Mouse (Mus musculus): ENCODE data around the gene Homez.

Homez gene

DNA sequence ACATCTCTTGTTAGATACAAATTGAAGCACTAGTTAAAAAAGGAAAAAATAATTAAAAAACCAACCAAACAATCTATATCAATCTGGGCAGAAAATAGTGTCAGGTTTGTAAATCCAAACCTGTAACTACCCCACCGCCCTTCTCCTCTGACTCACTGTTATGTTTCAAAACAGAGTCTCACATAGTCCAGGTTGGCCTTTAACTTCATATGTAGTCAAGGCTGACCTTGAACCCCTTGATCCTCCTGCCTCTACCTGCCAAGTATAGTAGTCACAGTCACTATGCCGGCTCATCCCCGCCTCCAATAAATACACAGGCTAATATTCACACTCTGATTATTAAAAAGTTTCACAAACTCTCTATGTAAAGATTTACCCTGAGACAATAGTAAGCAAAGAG, 15.0 kb downstream of the Homez start:
- no peak for TF ChIP-seq GATA4 (IDR thresholded peaks at IDR 0.05; ENCODE audit: insufficient replicate concordance, low read length)

DNA sequence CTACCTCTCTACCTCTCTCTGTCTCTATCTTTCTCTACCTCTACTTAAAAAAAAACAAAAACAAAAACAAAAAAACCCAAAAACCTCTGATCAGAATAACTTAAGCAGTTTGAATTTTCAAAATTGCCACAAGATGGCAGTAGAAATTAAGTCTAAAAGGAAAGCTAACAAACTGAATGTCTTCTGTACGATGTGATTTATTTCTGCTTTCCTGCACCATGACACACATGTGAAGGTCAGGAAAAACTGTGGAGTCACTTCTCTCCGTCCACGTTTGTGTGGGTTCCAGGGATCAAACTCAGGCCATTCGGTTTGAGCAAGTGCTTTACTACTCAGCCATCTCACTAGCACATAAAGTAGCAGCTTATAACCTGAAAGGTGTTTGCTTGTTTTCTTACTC, 27.3 kb downstream of the Homez start:
- TF ChIP-seq GATA4 (IDR thresholded peaks at IDR 0.05; ENCODE audit: insufficient replicate concordance, low read length): no peak

DNA sequence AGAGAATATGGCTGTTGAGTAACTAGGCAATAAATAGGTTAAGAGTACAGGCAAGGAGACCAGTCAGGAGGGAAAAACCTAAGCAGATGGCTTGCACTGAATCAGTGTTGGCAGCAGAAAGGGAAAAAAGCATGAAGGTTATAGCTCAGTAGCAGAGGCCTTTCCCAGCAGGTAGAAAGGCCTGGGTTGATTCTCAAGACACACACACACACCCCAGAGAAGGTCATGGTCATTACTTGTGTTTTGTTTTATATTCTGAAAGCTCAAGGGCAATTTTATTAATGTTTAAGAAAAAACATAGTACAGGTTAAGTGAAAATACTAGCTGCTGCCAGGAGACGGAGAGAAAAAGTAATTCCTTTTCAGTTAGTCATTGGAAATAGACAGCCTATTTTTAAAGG, 47.0 kb downstream of the Homez start:
- no peak for TF ChIP-seq GATA4 (IDR thresholded peaks at IDR 0.05; ENCODE audit: insufficient replicate concordance, low read length)

DNA sequence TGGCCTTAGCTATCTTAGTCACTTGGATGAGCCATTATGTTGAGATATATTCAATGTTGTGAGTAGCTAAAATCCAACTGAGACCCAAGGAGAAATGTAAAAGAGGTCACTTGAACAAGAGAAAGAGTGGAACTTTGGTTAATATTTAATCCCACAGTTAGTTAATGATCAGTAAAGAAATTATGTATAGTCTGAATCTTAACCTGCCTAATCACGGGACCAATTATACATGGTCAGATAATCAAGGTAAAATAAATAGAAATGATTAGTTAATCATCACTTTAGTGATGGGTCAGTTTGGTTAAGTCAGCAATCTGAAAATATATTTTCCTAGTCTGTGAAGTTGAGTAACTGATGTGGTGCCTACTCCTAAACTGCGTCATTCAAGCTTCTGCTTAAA, 48.5 kb downstream of the Homez start:
- no peak for TF ChIP-seq GATA4 (IDR thresholded peaks at IDR 0.05; ENCODE audit: insufficient replicate concordance, low read length)

DNA sequence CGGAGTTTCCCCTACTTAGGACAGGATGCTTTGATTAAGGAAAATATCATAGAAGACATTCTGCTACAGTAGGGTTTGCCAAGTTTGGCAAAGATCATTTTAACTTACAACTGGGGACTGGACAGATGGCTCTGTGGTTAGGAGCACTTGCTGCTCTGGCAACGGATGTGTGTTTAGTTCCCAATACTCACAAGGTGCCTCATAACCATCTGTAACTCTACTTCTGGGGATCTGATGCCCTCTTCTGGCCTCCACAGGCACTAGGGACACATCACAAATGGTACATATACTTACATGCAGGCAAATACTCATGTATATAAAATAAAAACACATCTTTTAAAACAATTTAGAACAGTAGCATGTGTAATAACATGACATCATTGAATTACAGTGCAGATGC, 53.0 kb downstream of the Homez start:
- TF ChIP-seq GATA4 (IDR thresholded peaks at IDR 0.05; ENCODE audit: insufficient replicate concordance, low read length): no peak

DNA sequence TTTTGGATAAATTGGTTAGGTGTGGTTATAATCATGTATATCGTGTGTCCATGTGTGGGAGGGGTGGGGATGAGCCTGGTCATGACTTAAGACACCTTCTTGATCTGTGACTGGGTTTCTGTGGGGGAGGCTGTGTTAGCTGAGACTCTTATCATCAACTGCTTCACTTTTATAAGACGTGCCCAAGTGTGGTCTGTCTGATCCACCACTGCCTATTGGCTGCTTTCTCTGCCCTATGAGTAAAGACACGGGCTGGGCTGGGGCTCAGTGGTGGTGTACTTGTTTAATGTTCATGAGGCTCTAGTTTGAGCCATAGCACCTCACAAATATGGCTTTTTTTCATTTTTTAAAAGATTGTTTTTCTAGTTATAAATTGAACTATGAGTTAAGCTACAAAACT, 55.0 kb downstream of the Homez start:
- no peak for TF ChIP-seq GATA4 (IDR thresholded peaks at IDR 0.05; ENCODE audit: insufficient replicate concordance, low read length)

DNA sequence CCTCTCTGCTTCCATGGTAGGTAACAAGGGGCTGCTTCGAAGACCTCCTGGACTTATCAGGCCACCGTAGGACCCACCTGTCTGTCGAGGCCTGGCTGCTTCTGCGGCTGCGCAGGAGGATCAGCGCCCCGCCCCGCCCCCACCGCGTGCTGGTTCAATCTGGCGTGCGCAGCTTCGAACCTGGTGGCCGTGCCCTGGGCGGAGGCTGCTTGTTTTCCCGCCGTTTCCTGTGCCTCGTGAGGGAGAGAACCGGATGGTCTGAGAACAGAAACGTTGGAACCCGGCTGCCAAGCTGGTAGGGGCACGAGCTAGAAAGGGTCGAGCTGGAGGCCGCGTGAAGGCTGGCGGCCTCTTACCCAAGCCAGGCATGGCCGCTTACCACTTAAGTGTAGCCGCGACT, 56.8 kb downstream of the Homez start, which contains the start of gene Rnf212b:
TSS of gene Rnf212b (plus strand) at position 151 of the 400 bp plus-strand sequence.
- TF ChIP-seq GATA4 (IDR thresholded peaks at IDR 0.05; ENCODE audit: insufficient replicate concordance, low read length): no peak

DNA sequence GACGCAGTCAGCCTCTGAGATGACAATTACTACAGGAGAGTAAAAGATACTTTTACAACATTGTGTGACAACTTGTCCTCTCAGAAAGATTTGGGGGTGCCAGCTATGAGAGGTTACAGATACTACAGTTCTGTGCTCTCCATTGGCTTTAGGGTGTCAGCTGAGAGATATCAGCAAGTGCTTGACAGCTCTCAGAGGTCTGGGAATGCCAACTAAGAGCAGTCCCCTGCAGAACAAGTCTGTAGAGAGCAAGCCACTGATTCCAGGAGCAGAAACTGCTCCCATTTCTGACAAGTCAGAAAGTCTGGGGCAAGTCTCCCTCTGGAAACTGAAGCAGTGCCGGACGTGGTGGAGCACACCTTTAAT, 61.1 kb downstream of the Homez start:
- no peak for TF ChIP-seq GATA4 (IDR thresholded peaks at IDR 0.05; ENCODE audit: insufficient replicate concordance, low read length)

DNA sequence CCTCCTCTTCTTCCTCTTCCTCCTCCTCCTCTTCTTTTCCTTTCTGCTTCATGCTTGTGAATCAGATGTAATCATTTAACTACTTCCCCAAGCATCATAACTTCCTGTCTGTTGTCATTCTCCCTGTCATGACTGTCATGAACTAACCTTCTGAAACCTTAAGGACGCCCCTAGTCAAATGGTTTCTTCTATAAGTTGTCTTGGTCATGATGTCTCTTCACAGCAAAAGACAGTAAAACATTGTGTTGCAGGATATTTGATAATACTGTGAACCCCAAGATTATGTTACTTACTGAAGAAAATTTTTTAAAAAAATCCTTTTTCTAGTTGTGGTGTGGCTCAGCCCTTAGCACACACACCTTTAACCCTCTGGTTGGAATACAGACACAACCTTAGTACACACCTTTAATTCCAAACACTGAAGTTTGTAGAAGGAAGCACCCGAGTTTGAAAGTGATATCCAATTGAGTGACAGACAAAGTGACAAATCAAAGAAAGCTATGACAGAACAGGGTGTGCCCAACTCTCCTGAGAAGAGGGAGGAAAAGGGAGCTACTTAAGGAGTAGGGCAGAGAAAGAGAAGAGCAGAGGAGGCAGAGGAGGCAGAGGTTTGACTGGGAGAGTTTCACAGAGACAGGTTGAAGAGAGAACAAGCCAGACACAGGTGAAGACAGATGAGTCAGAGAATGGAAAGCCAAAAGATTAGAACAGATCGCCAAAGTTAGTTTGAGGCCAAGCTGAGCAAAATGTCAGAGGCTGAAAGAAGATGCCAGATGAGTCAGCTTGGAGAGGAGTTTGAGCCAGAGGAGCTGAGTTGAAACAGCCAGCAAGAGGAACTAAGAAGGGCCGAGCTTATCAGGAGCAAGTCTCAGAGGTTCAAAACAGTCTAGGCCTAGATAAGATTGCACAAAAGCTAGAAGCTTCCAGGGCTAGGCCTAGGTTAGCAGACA, 61.8 kb downstream of the Homez start:
- no peak for TF ChIP-seq GATA4 (IDR thresholded peaks at IDR 0.05; ENCODE audit: insufficient replicate concordance, low read length)

DNA sequence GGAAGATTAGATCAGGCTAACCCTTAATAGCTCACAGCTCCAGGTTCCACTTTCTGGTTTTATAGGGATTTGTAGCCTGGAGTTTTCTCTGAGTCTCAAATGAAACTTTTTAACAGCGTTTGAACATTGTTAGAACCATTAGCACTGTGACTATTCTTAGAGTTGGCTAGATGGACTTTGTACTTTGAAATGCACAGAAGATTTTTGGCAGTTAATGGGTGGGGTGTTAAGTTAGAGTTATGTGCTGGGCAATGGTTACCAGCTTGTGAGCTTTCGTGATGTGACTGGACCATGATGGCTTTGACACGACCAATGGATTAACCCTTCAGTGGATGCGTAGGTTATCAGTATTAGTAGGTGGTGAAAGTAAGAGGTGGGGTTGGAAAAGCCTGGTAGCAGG, 64.6 kb downstream of the Homez start:
- no peak for TF ChIP-seq GATA4 (IDR thresholded peaks at IDR 0.05; ENCODE audit: insufficient replicate concordance, low read length)
